Mouse (Mus musculus): ENCODE data around the gene Adarb1.
"Not testable (repeated sequence)": the region's sequence is repeated elsewhere in the genome, so short reads cannot be mapped to it uniquely, and the experiment has no call there.

Adarb1 gene

GRCm38 (mm10) chr10:77314711-77315266 lies 103.3 kb downstream of the Adarb1 start:
- DNase-seq (ENCODE audit: low spot score) = no peak

DNA sequence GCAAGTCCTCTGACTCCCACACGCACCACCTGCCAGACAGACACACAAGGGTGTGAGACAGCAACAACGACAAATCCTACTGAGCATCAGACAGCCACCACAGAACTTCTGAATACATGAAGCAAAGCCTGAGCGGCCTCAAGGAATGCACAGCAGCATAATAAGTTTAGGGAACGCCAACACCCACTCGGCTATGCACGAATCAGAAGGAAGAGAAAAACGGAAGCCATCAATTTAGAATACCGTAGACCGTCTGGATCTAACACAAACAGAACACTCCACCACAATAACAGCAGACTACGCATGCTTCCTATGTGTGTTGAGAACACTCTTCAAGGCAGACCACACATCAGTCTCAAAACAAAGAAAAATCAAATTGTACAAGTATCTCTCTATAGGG lies 109.1 kb downstream of the Adarb1 start:
- no peak for DNase-seq (ENCODE audit: low spot score)

- no peak for DNase-seq (ENCODE audit: low spot score)
Measured at GRCm38 (mm10) chr10:77305766-77306165, 112.3 kb downstream of the Adarb1 start.

DNA sequence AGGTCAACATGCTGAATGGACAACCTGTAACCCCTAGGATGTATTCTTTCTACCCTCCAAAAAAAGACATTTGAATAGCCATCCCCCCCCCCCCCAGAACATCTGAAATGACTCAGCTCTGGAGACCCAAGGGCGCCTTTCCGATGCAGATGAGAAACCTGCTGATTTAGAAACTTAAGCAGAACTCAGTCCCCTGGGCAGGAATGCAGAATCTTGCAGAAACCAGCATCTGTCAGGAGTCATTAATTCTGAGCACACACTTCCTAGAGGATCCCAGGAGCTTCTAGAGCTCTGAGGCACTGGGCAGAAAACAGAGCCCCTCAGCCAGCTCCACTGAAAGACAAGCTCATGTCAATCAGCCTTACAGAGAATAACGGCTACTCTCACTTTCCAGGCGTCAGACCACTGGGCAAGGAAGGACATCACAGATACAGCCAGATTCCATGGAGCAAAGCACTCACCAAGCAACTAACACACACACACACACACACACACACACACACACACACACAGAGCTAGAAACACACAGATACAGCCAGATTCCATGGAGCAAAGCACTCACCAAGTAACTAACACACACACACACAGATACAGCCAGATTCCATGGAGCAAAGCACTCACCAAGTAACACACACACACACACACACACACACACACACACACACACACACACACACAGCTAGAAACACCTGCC lies 113.1 kb downstream of the Adarb1 start:
- no peak for DNase-seq (ENCODE audit: low spot score)

- DNase-seq (ENCODE audit: low spot score) = no peak
Measured at GRCm38 (mm10) chr10:77304362-77304761, 113.7 kb downstream of the Adarb1 start.

DNA sequence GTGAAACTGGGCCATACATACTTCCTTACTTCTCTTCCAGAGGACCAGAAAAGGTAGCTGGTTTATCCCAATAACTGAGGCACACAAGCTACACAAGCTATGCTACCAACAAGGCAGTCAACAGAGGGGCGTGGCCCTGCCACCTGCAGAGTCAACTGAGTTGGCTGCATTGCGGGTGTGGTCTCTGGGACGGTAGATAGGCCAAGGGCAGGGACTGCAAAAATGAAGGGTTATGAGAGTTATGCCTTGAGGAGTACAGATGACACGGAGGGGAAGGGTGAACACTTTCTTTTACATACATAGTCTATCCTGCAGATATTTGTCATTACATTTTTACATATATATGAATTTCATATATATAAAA lies 117.2 kb downstream of the Adarb1 start:
- DNase-seq (ENCODE audit: low spot score) = no peak

- DNase-seq (ENCODE audit: low spot score) = no peak
Measured at GRCm38 (mm10) chr10:77300237-77300933, 117.7 kb downstream of the Adarb1 start.

DNA sequence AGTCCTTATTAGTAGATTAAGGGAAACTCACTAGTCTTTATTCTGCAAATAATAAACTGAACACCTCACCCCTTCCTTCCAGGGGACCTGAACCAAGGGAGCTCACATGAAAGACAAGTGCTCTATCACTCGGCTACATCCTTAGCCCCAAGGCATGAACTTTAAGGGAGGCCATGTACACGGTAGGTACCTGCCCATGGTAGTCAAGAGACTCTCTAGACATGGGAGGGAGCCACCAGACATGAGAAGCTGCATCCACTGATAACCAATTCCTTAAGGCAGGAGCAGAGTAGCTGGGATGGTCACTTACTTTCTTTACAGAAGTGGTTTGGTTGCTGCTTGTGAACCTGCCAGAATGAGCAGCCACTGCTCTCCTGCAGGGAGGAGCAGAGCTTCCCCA lies 118.9 kb downstream of the Adarb1 start:
- no peak for DNase-seq (ENCODE audit: low spot score)

GRCm38 (mm10) chr10:77298621-77299020 lies 119.4 kb downstream of the Adarb1 start:
- DNase-seq (ENCODE audit: low spot score) = no peak

DNA sequence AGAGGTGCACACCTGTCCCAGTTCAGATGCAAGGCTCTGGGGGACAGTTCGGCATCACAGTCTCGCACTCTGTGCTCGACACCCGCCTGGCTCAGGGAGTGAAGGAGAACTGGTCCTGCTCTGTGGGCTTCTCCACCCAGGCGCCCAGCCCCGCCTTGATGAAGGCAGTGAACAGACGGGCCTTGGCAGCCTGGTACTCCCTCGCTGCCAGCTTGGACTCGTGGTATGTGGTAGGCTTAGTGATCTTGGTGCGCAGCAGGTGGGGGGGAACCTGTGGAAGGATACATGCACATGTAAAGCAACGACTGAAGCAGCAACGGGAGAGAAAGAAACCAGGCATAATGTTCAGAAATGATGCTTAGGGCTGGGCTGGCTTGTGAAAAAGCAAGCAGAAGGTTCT lies 123.4 kb downstream of the Adarb1 start:
- no peak for DNase-seq (ENCODE audit: low spot score)

DNA sequence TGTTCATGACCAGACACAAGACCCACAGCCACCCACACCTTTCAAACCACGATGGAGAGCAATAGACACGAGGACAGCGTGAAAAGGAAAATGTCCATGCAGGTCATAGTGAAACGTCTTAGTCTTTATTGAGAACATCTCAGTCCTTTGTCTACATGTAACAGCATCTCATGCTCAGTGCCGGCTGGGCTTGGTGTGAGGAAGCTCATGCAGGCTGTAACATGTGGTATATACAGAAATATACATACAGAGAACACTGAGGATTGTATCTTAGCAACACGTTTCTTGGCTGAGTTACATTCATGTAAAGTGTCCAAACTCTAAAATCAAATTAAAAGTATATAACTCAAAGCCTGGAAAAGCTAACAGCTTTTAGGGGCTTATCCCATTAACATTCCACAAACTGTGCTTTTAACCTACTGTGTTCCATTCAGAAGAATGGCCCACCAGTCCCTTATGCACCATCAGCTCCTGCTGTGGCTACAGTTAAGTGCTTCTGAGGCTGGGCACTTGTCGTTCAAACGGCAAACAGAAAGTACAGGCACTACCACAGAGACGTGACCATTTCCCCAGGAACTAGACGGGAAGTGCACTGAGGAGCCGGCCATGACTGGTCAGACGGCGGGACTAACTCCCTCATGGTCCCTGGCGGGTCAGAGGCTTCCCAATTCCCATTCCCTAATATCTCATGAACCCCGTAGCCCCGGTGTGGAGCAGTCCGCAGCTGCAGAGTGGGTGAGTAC lies 127.3 kb downstream of the Adarb1 start:
- DNase-seq (ENCODE audit: low spot score) = no peak

DNA sequence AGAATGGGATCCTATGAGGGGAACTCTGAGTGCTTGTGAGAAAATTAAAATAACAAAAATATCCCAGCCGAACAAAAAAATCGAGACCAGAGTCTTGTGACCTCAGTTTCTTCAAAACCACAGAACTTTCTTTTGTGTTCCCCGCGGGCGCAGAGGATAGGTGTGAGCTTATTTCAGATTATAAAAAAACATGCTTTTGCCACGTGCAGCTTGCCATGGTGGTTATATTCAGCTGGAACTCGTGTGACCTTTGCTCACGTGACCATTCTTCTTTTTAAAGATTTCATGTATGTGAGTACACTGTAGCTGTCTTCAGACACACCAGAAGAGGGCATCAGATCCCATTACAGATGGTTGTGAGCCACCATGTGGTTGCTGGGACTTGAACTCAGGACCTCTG lies 128.5 kb downstream of the Adarb1 start:
- DNase-seq (ENCODE audit: low spot score) = no peak

DNA sequence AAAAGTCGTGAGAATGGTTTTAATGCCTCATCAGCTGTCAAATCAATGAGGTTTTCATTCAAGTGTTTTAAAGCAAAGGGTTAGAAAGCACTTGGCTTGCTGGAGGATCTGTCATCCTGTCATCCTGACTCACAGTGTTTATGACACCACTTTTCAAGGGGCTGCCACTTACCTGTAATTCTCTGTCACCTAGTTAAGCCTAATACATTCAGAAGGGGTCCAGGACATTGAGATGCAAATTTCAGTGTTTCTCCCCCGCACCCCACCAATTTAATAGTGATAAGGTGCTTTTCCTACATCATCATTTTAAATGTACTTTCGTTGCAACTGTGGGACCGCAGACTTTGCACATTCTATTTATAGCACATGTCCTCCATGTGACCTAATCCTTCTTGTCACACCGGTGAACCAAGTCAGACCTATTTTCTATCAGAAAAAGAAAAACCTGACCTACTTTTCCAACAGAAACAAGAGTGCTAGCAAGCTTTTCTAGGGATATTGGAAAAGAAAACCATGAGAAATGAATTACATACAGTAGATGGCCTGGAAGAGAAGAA lies 129.4 kb downstream of the Adarb1 start:
- DNase-seq (ENCODE audit: low spot score) = no peak

DNA sequence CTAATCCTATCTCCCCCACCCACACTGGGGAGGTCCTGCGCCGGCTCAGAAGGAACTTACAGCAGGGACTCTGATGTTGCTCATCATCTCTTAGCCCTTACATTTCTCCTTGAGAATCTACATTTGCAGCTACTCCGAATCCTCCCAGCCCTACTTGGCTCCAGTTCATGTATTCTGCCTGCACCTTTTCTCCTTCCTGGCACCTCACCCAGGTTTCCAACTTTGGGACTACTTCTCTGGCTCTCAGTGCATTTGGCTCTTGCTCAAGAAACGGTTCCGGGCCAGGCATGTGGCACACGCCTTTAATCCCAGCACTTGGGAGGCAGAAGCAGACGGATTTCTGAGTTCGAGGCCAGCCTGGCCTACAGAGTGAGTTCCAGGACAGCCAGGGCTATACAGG lies 130.4 kb downstream of the Adarb1 start:
- peak; percentile 50 for DNase-seq (ENCODE audit: low spot score)

DNA sequence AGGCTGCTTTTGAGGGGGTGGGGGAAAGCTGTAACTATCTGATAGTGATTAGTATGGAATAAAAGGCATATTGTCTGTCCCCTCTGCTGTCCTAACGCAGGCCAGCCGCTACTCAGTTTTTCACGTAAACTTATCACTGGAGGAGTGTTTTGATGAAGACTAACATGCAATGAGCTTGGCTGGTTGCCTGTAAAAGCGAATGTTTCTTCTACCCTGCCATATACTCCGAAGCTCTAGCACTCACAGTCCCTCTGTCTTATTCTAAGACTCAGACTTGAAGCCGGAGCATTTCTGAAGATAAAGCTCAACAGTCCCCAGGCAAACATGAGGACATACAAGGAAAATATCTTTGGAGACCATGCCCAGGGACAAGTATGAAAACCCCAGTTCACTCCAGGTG lies 133.2 kb downstream of the Adarb1 start:
- DNase-seq (ENCODE audit: low spot score) = no peak

DNA sequence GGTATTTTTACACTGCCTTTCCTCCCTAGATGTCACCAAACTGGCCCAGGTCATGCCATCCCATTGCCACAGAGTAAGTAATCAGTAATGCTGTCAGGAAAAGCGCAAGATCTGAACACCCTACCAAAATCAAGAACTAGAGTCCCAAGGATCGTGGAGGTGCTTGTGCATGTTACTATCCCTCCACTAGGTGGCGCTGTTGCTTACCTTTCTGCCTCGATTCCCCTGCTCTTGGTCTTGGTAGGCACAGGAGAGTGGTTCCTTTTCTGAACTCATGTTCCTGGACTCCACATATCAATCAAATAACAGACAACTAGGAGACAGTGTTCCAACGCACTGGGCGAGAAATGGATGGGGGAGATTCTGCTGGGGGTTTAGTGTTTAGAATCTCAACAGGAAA lies 135.2 kb downstream of the Adarb1 start:
- DNase-seq (ENCODE audit: low spot score) = peak; percentile 92

GRCm38 (mm10) chr10:77282085-77282484 lies 136.0 kb downstream of the Adarb1 start:
- not testable (repeated sequence) for DNase-seq (ENCODE audit: low spot score)

DNA sequence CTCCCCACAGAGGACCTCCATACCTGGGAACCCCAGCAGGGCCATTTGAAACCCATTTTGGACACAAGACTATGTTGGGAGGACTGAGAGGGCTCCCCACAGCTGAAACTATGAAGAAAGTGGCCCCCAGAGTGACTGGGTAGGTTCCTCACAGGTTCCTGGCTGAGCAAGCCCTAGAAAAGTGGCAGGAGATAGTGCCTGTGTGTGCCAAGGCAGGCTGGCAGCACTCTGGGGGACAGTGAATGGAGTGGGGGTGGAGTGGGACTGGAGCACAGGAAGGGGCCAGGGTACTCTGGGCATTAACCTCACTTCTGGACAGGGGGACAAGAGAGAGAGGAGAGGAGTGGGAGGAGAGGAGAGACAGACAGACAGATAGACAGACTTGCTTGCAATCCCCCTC lies 144.3 kb downstream of the Adarb1 start:
- DNase-seq (ENCODE audit: low spot score) = no peak

- DNase-seq (ENCODE audit: low spot score) = no peak
Measured at GRCm38 (mm10) chr10:77272980-77273730, 144.9 kb downstream of the Adarb1 start.

GRCm38 (mm10) chr10:77269129-77269528 lies 148.9 kb downstream of the Adarb1 start:
- DNase-seq (ENCODE audit: low spot score) = no peak

DNA sequence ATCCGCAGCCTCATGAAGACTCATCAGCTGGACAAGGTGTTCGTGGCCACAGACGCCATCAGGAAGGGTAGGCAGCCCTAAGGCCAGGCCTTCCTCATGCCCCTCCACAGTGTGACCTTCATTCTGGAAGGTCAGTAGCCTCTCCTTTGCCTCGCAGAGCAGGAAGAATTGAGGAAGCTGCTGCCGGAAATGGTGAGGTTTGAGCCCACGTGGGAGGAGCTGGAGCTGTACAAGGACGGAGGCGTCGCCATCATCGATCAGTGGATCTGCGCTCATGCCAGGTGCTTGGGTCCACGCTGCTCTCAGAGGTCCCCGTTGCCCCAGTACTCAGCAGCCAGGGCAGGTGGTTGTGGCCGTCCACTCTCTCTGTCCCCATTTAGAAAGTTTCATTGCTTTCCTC lies 151.0 kb downstream of the Adarb1 start:
- DNase-seq (ENCODE audit: low spot score) = no peak

DNA sequence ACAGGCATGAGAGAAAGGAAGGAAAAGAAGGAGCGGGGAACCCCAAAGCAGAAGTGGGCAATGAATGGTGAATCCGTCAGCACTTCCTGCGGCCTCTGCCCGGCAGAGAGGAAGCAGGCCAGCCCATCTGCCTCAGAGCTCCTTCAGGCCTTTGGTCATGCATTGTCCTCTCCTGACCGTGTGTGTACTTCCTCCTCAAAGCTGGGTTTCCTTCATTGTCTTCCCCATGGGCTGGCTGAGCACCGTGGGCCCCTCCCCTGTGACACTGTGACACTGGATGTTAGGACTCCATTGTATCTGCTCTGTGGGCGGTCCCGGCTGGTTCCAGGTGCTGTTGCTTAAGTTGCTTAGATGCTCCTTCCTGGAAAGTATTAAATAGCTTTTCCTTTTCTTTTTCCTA lies 151.8 kb downstream of the Adarb1 start:
- no peak for DNase-seq (ENCODE audit: low spot score)

All from adipocyte (in vitro differentiated cells).